Mouse (Mus musculus) left cerebral cortex, adult 18-20 months (tissue): Measurements from ENCODE around the gene Notch1. TPM values are rescaled to one million over a fixed set of nuclear protein-coding genes. Genes with fewer than 3 reads are reported as not detected.

Experiments
- DNase-seq, 2 experiments: peaks; one replicate each; pipeline ENCODE4 v3.0.0; 2021 to 2022; ENCODE audit warnings: low spot score in 2 of 2, mixed read lengths in 1 of 2
- microRNA-seq, 2 experiments: library from miRNA; unstranded; fragments of <30 nt; microRNA quantifications; one replicate each; pipeline ENCODE4 v1.2.0; 2021
- total RNA-seq, 2 experiments: library from RNA; stranded (reverse); gene quantifications; 2 replicates each; pipeline ENCODE4 v1.2.3; 2021

The Notch1 gene
- total RNA-seq, 2 experiments from 2014 or later, result 17.8 to 19.1 TPM

GRCm38 (mm10) chr2:26410931-26411411, 105.5 kb downstream of the Notch1 start:
- DNase-seq, result no peak

DNA sequence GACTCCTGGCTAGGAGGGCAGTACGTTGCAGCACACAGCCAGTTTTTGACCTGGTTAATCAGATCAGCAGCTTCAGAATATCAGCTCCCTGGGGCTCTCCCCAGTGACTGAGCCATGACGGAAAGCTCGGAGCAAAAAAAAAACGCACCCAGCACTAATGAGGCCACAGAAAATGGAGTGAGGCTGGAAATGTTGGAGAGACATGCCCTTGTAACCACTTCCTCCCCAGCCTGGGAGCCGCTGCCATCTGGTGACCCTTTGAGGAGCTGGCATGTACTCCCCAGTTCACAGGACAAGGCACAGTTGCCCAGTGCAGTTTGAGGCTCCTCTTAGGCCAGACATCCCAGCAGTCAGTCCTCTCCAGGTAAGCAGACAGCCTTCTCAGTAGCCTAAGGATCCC, 106.4 kb downstream of the Notch1 start:
- DNase-seq, result no peak

GRCm38 (mm10) chr2:26409362-26409761, 107.1 kb downstream of the Notch1 start:
- no peak for DNase-seq

- peak; percentile 98 to 99 for DNase-seq
Observed at GRCm38 (mm10) chr2:26408515-26409356, 107.7 kb downstream of the Notch1 start, which contains the start of gene Inpp5e. Gene Inpp5e (minus strand): TSS chr2:26409203.

Small RNA genes lying within 50 kb of the gene (microRNA-seq; reads per million reads assigned to microRNA genes)
- gene Mir6996, result 0.50 to 0.85 reads per million in 2 experiments

Other genes starting within 250 kb of the Notch1 start
- 1 to 10 TPM; 2.2 to 2.6 TPM for gene Ccdc187, start 222.1 kb downstream of the Notch1 start, total RNA-seq
- 10 to 100 TPM; 50.5 to 61.3 TPM for gene Gpsm1, start 201.1 kb downstream of the Notch1 start, total RNA-seq
- 10 to 100 TPM; 27.7 to 29.4 TPM for gene Dnlz, start 164.6 kb downstream of the Notch1 start, total RNA-seq
- 1 to 10 TPM; 1.2 to 2.6 TPM for gene Card9, start 155.7 kb downstream of the Notch1 start, total RNA-seq
- gene Snapc4, start 136.0 kb downstream of the Notch1 start, total RNA-seq, result 10 to 100 TPM; 51.8 to 69.8 TPM
- 100 to 1,000 TPM; 139 to 145 TPM for gene Entr1, start 127.3 kb downstream of the Notch1 start, total RNA-seq
- 10 to 100 TPM; 91.5 to 95.8 TPM for gene Pmpca, start 127.3 kb downstream of the Notch1 start, total RNA-seq
- 10 to 100 TPM; 21.5 to 22.8 TPM for gene Inpp5e, start 107.5 kb downstream of the Notch1 start, total RNA-seq
- gene Sec16a, start 71.4 kb downstream of the Notch1 start, total RNA-seq, result 10 to 100 TPM; 42.7 to 46.0 TPM
- 10 to 100 TPM; 65.1 to 72.0 TPM for gene Egfl7, start 63.4 kb upstream of the Notch1 start, total RNA-seq
- not detected for gene Gm20532, start 70.0 kb upstream of the Notch1 start, total RNA-seq
- 1 to 10 TPM; 1.6 to 2.5 TPM for gene Agpat2, start 87.8 kb upstream of the Notch1 start, total RNA-seq
- 10 to 100 TPM; 74.1 to 77.2 TPM for gene Fam69b, start 111.8 kb upstream of the Notch1 start, total RNA-seq
- not detected for gene Lcn4, start 154.6 kb upstream of the Notch1 start, total RNA-seq